Comparison of ENCODE assay signal across 9 mouse cellular contexts in genomic region chr8:84003612-84004246, GRCm38 (mm10). TPM values are rescaled to one million over a fixed set of nuclear protein-coding genes. Genes with fewer than 3 reads are reported as not detected.
DNase-seq lines count a peak whose midpoint lies in the region; ATAC-seq and TF ChIP-seq lines count a peak whose summit lies in the region.
"Had no signal": no experiment of that assay in that cellular context is flagged by ENCODE, and none has a peak within 500 bp of the region (broad histone marks: within the 10 kb centered on the region; RNA-seq: fewer than 3 reads in every experiment).

No protein-coding gene starts in this region.

- DNase-seq in kidney, adult 2 months, result peak; percentile 37
- DNase-seq in kidney, adult 11 months, result no peak
- no peak for DNase-seq in hindbrain, embryonic 14.5 days (ENCODE audit: low spot score)
- DNase-seq in midbrain, embryonic 14.5 days, result no peak
- DNase-seq in right cerebral cortex, adult 18-20 months, result no peak
- DNase-seq in left cerebral cortex, postnatal 14 days (ENCODE audit: low spot score in 2 of 2), result no peak
- no peak for DNase-seq in left cerebral cortex, postnatal 36 days (ENCODE audit: low spot score in 2 of 2)

- 48% methylated on average over 6 of the region's 6 CpGs for WGBS in kidney, adult 2 months
- 75% methylated on average over 6 of the region's 6 CpGs for WGBS in hindbrain, embryonic 14.5 days
- WGBS in midbrain, embryonic 14.5 days, result 74% methylated on average over 6 of the region's 6 CpGs

- H3K4me2 ChIP-seq in hindbrain, embryonic 14.5 days (replicated peaks), result peak overlapping the region; percentile 83
- H3K4me2 ChIP-seq in midbrain, embryonic 14.5 days (ENCODE audit: low read length), result peak overlapping the region; percentile 88

- no peaks in the 10 kb centered on the region for H3K9me3 ChIP-seq in hindbrain, embryonic 14.5 days (ENCODE audit: control insufficient read depth, low read length)
- H3K9me3 ChIP-seq in midbrain, embryonic 14.5 days (ENCODE audit: control insufficient read depth, low read length), result no peaks in the 10 kb centered on the region

- TF ChIP-seq POLR2A in kidney, adult 2 months (IDR thresholded peaks at IDR 0.05; ENCODE audit: low read depth, low read length), result no peak
- no peak for TF ChIP-seq POLR2A in bone marrow macrophage, adult 2 months (IDR thresholded peaks at IDR 0.05; ENCODE audit: borderline replicate concordance, low read depth, low read length)

- intact Hi-C loops in left cerebral cortex, postnatal 14 days (cut with DNase I), result no loop called here
- intact Hi-C loops in left cerebral cortex, postnatal 36 days (cut with DNase I), result no loop called here

- no peaks in the 10 kb centered on the region for H3K27me3 ChIP-seq in kidney, adult 2 months (replicated peaks; ENCODE audit: control insufficient read depth, insufficient read depth, low read length)
- peaks cover 16% of the 10 kb centered on the region for H3K27me3 ChIP-seq in hindbrain, embryonic 14.5 days (ENCODE audit: control insufficient read depth, insufficient read depth, low read length)
- H3K27me3 ChIP-seq in midbrain, embryonic 14.5 days (ENCODE audit: control insufficient read depth, insufficient read depth, low read length), result peaks cover 16% of the 10 kb centered on the region; the same call in 1 of the 2 replicates

- H3K27ac ChIP-seq in kidney, adult 2 months (ENCODE audit: insufficient read depth, low read depth, low read length), result peak overlapping the region; percentile 78; the same call in 1 of the 2 replicates
- peak overlapping the region; percentile 75; the same call in 1 of the 2 replicates for H3K27ac ChIP-seq in bone marrow macrophage, adult 2 months (ENCODE audit: insufficient read depth, low read depth, low read length)
- H3K27ac ChIP-seq in hindbrain, embryonic 14.5 days, result no peak overlapping the region
- H3K27ac ChIP-seq in midbrain, embryonic 14.5 days (replicated peaks; ENCODE audit: low read depth, low read length), result no peak overlapping the region

- H3K4me3 ChIP-seq in kidney, adult 2 months (ENCODE audit: insufficient read depth, low read depth, low read length), result peak overlapping the region; percentile 68
- H3K4me3 ChIP-seq in bone marrow macrophage, adult 2 months (ENCODE audit: insufficient read depth, low read length), result peak overlapping the region; percentile 69
- H3K4me3 ChIP-seq in hindbrain, embryonic 14.5 days (replicated peaks; ENCODE audit: low read length), result peak overlapping the region; percentile 44
- peak overlapping the region; percentile 57 for H3K4me3 ChIP-seq in midbrain, embryonic 14.5 days (replicated peaks; ENCODE audit: low read depth, low read length)

- no peaks in the 10 kb centered on the region for H3K36me3 ChIP-seq in kidney, adult 2 months (ENCODE audit: control insufficient read depth, insufficient read depth, low read length)
- peaks cover 16% of the 10 kb centered on the region for H3K36me3 ChIP-seq in hindbrain, embryonic 14.5 days (replicated peaks; ENCODE audit: control insufficient read depth, insufficient read depth)
- peaks cover 12% of the 10 kb centered on the region for H3K36me3 ChIP-seq in midbrain, embryonic 14.5 days (ENCODE audit: control insufficient read depth, insufficient read depth, low read length)

- no peak for TF ChIP-seq CTCF in kidney, adult 2 months (conservative IDR thresholded peaks at IDR 0.05; ENCODE audit: insufficient read depth, insufficient read length, low read depth, low read length)
- TF ChIP-seq CTCF in bone marrow macrophage, adult 2 months (IDR thresholded peaks at IDR 0.05; ENCODE audit: low read depth, low read length), result no peak

- ATAC-seq in hindbrain, embryonic 14.5 days (ENCODE audit: low FRiP score), result no peak
- no peak for ATAC-seq in midbrain, embryonic 14.5 days (ENCODE audit: low FRiP score, low TSS enrichment)

- peaks cover 18% of the 10 kb centered on the region; the same call in 1 of the 2 replicates for H3K4me1 ChIP-seq in kidney, adult 2 months (ENCODE audit: control insufficient read depth, insufficient read depth, low read length)
- H3K4me1 ChIP-seq in bone marrow macrophage, adult 2 months (ENCODE audit: control insufficient read depth, insufficient read depth, low read length), result peaks cover 21% of the 10 kb centered on the region
- H3K4me1 ChIP-seq in hindbrain, embryonic 14.5 days (replicated peaks; ENCODE audit: control insufficient read depth, insufficient read depth, low read length), result peaks cover 23% of the 10 kb centered on the region
- H3K4me1 ChIP-seq in midbrain, embryonic 14.5 days (ENCODE audit: control insufficient read depth, insufficient read depth, low read length), result peaks cover 14% of the 10 kb centered on the region

- H3K9ac ChIP-seq in hindbrain, embryonic 14.5 days, result peak overlapping the region; percentile 64; the same call in 1 of the 2 replicates
- H3K9ac ChIP-seq in midbrain, embryonic 14.5 days (replicated peaks; ENCODE audit: low read length), result no peak overlapping the region

RNA-seq across cellular contexts. Expression of gene 1700067K01Rik, which starts 2.4 kb away (rescaled TPM):
- 5.1 and 7.0 TPM in 2 replicates for polyA plus RNA-seq in kidney, adult 2 months (2012; rRNA removed)
- 0.56 TPM in 1 of 2 replicates, not detected in the other for polyA plus RNA-seq in bone marrow macrophage, adult 2 months (2012; ENCODE audit: insufficient read depth, insufficient read length, missing spikeins)
- polyA plus RNA-seq in hindbrain, embryonic 14.5 days (2014; fragmentation: Nextera tagmentation; extraction: Ambion mirVana), result 0.54 and 0.76 TPM in 2 replicates
- polyA plus RNA-seq in midbrain, embryonic 14.5 days (2014; fragmentation: Nextera tagmentation; extraction: Ambion mirVana), result 0.53 and 0.89 TPM in 2 replicates
- total RNA-seq in left cerebral cortex, postnatal 14 days (2021), result under 1 TPM; 0.40 to 0.57 TPM
- total RNA-seq in left cerebral cortex, postnatal 36 days (2021), result under 1 TPM in 1 of 2 experiments, not detected in 1; 0.59 TPM
- total RNA-seq: gastrocnemius, postnatal 14 days had no signal

RNA-seq across cellular contexts. Expression of gene Samd1, which starts 6.3 kb away (rescaled TPM):
- polyA plus RNA-seq in kidney, adult 2 months (2012; rRNA removed), result 37.2 and 44.5 TPM in 2 replicates
- polyA plus RNA-seq in bone marrow macrophage, adult 2 months (2012; ENCODE audit: insufficient read depth, insufficient read length, missing spikeins), result 70.3 and 82.9 TPM in 2 replicates
- 11.1 and 11.3 TPM in 2 replicates for polyA plus RNA-seq in hindbrain, embryonic 14.5 days (2014; fragmentation: Nextera tagmentation; extraction: Ambion mirVana)
- 10.5 and 14.2 TPM in 2 replicates for polyA plus RNA-seq in midbrain, embryonic 14.5 days (2014; fragmentation: Nextera tagmentation; extraction: Ambion mirVana)
- total RNA-seq in left cerebral cortex, postnatal 14 days (2021), result 10 to 100 TPM; 51.3 to 52.0 TPM
- 10 to 100 TPM; 41.5 to 46.6 TPM for total RNA-seq in left cerebral cortex, postnatal 36 days (2021)

RNA-seq across cellular contexts. Expression of gene 2210011C24Rik, which starts 8.2 kb away (rescaled TPM):
- 9.1 and 14.3 TPM in 2 replicates for polyA plus RNA-seq in kidney, adult 2 months (2012; rRNA removed)
- 2.4 and 2.8 TPM in 2 replicates for polyA plus RNA-seq in bone marrow macrophage, adult 2 months (2012; ENCODE audit: insufficient read depth, insufficient read length, missing spikeins)
- 0.52 and 0.77 TPM in 2 replicates for polyA plus RNA-seq in hindbrain, embryonic 14.5 days (2014; fragmentation: Nextera tagmentation; extraction: Ambion mirVana)
- 0.94 TPM in 1 of 2 replicates, not detected in the other for polyA plus RNA-seq in midbrain, embryonic 14.5 days (2014; fragmentation: Nextera tagmentation; extraction: Ambion mirVana)
- 1 to 10 TPM; 1.4 to 2.1 TPM for total RNA-seq in left cerebral cortex, postnatal 14 days (2021)
- 1 to 10 TPM; 1.3 to 3.1 TPM for total RNA-seq in left cerebral cortex, postnatal 36 days (2021)

RNA-seq across cellular contexts. Expression of gene Palm3, which starts 17.5 kb away (rescaled TPM):
- 7.8 and 7.9 TPM in 2 replicates for polyA plus RNA-seq in kidney, adult 2 months (2012; rRNA removed)
- polyA plus RNA-seq in bone marrow macrophage, adult 2 months (2012; ENCODE audit: insufficient read depth, insufficient read length, missing spikeins), result not detected in 2 replicates
- 3.7 and 5.5 TPM in 2 replicates for polyA plus RNA-seq in hindbrain, embryonic 14.5 days (2014; fragmentation: Nextera tagmentation; extraction: Ambion mirVana)
- 0.65 and 0.87 TPM in 2 replicates for polyA plus RNA-seq in midbrain, embryonic 14.5 days (2014; fragmentation: Nextera tagmentation; extraction: Ambion mirVana)
- total RNA-seq in left cerebral cortex, postnatal 14 days (2021), result 1 to 10 TPM; 3.5 to 3.8 TPM
- 1 to 10 TPM; 1.7 to 2.7 TPM for total RNA-seq in left cerebral cortex, postnatal 36 days (2021)

RNA-seq across cellular contexts. Expression of gene Prkaca, which starts 30.9 kb away (rescaled TPM):
- 88.3 and 95.6 TPM in 2 replicates for polyA plus RNA-seq in kidney, adult 2 months (2012; rRNA removed)
- polyA plus RNA-seq in bone marrow macrophage, adult 2 months (2012; ENCODE audit: insufficient read depth, insufficient read length, missing spikeins), result 73.1 and 81.8 TPM in 2 replicates
- 194 and 218 TPM in 2 replicates for polyA plus RNA-seq in hindbrain, embryonic 14.5 days (2014; fragmentation: Nextera tagmentation; extraction: Ambion mirVana)
- 181 and 207 TPM in 2 replicates for polyA plus RNA-seq in midbrain, embryonic 14.5 days (2014; fragmentation: Nextera tagmentation; extraction: Ambion mirVana)
- total RNA-seq in left cerebral cortex, postnatal 14 days (2021), result 100 to 1,000 TPM; 268 to 280 TPM
- 100 to 1,000 TPM; 243 to 267 TPM for total RNA-seq in left cerebral cortex, postnatal 36 days (2021)

Comparison
In these comparisons a context has a peak if more than half of its experiments do, and no peak if none do; other contexts are left out.
1. H3K27ac ChIP-seq: peak in kidney, adult 2 months (single experiment) and bone marrow macrophage, adult 2 months (single experiment); none in hindbrain, embryonic 14.5 days (single experiment) and midbrain, embryonic 14.5 days (single experiment).
2. Peak in every context shown above with its lines, with median percentiles within 50 percentile points of each other: H3K4me3 ChIP-seq.